Mouse (Mus musculus) T-helper 2 cell (primary cell): ENCODE measurements at regions not wholly inside any gene's neighbourhood (a gene's known extent, or its start where the extent isn't known, plus 50 kb on each side); places are given as distances from the start of the nearest gene placed in this dataset.

ENCODE experiments used
- in situ Hi-C: fragments of 300-600 bp; cut with MboI, MseI; formaldehyde crosslinking; loops from one replicate; pipeline ENCODE4 v1.15.1; 2025; ENCODE audit warnings: high pct_unique_total_duplicates

GRCm38 (mm10) chr11:24377530-24377929 lies 299.7 kb downstream of the Bcl11a start:
- in situ Hi-C loops, result no loop called here

DNA sequence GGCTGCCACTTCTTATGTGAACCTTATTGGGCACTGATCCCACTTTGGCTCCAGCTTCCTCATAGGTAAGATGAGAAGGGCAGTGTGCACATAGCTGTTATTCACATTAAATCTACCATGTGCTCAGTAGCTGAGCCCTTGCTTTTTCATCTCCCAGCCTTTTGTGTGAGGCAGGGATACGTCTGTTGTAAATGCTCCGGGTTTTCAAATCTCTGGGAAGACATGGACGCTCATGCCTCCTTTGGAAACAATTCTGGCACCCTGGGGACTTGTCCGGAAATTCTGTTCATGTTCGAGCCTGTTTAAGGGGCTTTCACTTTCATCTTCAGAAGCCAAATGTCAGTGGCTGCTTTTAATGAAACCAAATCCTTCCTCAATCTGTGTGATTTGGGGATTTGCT lies 312.7 kb downstream of the Bcl11a start:
- in situ Hi-C loops, result no loop called here

DNA sequence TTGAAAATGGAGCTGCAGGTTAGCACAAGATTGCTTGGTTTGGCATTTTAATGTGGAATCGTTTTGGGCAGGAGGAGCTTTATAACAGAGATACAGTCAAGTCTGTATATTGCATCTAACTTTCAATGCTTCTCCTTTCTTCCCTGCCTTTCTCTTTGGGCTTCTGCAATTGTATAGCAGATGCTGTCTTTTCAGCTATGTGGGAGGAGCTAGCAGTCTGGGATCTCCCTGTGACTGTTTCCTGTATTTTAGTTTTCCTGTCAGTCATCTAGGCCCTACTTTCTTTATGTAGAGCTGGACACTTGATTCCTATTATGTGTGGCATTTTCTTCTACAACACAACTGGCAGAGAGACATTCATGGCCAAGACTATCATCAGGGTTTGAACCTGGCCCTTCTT lies 313.5 kb downstream of the Bcl11a start:
- in situ Hi-C loops, result no loop called here

GRCm38 (mm10) chr11:24395478-24395877 lies 317.6 kb downstream of the Bcl11a start:
- in situ Hi-C loops, result no loop called here

DNA sequence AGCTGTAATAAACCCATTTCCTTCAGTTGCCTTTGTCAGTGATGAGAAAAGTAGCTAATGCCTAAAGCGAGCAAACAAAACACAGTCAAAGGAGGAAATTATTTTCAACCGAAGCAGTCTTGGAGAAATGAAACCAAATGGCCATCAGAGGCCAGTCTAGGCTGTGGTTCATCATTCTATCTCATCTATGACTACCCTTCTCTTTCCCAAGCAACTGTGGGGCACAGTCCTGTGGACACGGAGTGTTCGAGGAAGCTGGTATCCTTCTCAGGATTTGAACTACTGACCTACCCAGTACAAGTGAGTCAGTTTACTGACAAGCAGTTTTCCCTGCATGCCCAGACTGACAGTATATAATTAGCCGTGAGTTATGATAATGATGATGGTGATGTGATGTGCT lies 319.1 kb downstream of the Bcl11a start:
- in situ Hi-C loops, result no loop called here

DNA sequence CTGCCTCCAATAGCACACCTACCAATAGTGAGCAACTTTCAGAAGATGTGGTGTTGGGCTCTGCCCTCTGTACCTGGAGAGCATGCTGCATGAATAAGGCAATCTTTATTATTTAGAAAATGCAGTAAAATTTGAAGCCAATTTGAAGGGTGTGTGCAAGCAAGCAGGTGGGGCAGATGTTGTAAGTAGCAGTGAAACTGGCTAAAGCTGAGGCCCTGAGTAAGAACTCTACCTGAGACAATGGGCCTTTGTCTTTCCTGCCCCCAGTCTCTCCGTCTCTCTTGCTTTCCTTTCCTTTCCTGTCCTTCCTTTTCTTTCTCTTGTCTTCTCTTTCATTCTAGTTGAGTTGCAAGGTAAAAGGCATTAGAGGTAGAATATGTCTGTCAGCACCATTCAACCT lies 319.9 kb downstream of the Bcl11a start:
- in situ Hi-C loops, result no loop called here

GRCm38 (mm10) chr11:24401151-24401550 lies 323.3 kb downstream of the Bcl11a start:
- in situ Hi-C loops, result no loop called here

GRCm38 (mm10) chr11:24402127-24402526 lies 324.3 kb downstream of the Bcl11a start:
- in situ Hi-C loops, result no loop called here

DNA sequence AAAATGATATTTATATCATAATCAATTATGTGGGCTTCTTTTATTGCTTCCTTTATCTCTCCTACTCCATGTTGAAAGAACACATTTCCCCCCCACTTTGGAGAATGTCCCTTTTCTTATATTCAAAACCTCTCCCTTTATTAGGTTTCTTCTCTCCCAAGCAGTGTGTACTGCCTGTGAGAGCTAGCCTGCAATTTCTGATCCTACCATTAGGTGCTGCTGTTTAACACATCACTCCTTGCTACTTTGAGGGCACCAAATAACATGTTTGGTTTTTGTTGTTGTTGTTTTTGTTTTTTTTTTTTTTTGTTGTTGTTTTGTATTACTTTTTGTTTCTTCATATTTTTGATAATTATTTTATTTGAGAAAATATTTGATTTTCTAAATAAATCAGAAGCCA lies 336.9 kb downstream of the Bcl11a start:
- in situ Hi-C loops, result no loop called here

GRCm38 (mm10) chr11:24422066-24422775 lies 344.4 kb downstream of the Bcl11a start:
- in situ Hi-C loops, result no loop called here

DNA sequence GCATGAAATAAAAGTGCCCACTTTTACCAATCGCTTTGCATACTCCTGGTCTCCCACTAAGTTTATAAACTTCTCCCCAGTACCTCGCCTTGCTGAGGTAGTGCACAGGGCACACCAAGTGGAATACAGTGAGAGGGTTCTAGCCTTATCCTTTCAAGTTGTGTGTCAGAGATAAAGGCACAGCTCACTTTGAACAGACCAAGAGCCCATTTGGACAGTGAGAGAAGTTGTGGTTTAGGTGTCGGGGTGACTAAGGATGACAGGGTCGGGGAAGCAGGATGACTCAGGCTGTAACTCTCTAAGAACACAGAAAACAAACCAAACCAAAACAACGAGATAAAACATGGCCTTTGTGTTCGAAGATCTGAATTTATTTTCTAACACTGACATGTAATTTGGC lies 345.4 kb downstream of the Bcl11a start:
- in situ Hi-C loops, result no loop called here

GRCm38 (mm10) chr11:24426995-24427883 lies 349.4 kb downstream of the Bcl11a start:
- in situ Hi-C loops, result no loop called here

GRCm38 (mm10) chr11:24448608-24449007 lies 370.8 kb downstream of the Bcl11a start:
- in situ Hi-C loops, result no loop called here

DNA sequence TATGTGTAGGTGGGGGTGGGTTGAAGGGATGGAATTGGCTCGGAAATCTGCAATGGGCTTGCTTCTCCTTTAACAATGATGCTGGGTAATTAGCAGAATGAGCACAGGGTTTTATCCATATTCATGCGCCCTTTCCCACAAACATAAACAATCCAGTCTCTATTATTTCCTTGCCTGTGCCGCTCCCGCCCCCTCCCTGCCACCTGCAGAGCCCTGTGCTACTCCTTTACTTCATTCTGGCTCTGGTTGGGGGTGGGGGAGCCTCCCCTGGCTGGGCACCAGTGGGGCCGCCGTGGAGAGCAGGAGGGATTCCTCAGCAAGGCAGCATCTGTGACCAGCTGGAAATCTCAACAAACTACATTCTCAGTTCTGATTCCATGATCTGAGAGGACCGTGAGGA lies 374.4 kb downstream of the Bcl11a start:
- in situ Hi-C loops, result no loop called here

DNA sequence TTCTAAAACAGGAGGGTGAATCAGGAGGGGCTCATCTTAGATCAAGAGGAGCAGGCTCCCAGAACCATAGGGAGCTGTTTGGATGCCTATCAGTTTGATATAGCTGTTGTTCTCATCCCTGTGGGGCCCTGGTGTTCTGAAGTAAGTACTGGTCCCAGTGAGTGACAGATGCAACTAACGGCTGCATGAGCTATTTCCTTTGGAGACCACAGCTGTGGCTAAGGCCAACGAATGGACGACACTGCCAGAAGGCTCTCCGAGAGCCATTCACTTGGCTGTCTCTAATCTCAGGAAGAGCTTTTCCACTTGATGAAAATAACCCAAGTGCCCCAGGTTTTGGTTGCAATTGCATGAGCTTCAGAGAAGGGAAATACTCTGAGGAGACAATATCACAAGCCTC lies 386.8 kb downstream of the Bcl11a start:
- in situ Hi-C loops, result no loop called here

DNA sequence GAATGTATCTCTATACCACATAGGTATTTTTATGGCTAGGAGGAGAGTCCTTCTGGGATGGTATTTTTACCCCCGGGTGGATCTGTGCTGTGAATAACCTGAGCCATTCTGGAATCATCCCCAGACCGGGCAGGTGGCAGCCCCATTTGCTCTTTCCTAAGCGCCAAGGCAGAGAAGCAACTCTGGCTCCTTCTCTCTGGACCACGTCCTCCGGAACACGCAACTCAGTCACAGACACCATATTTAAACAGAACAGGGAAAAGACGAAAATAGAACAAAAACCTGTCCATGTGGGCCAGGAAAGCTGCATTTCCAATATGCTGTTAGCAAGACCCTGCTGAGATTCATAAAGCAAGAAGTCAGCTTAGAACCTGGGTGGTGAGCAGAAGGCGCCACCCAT lies 389.6 kb downstream of the Bcl11a start:
- in situ Hi-C loops, result no loop called here

DNA sequence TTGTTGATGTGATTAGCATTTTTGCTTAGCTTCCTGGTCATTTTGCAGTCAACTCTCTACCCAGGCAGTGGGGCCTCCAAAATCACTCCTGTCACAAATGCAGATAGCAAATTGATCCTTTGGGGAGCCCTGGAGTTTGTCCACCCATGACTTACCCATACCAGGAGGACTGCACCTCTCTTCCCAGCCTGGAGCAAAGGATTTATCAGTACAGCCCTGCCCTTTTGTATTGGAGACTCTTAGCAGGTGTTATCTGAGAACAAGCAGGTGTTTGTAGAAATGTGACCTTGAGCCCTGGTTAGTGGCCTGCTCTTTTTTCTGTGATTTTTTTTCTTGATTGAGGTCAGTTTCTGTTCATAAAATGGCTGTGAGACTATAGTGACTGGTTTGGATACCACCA lies 392.6 kb downstream of the Bcl11a start:
- in situ Hi-C loops, result no loop called here

DNA sequence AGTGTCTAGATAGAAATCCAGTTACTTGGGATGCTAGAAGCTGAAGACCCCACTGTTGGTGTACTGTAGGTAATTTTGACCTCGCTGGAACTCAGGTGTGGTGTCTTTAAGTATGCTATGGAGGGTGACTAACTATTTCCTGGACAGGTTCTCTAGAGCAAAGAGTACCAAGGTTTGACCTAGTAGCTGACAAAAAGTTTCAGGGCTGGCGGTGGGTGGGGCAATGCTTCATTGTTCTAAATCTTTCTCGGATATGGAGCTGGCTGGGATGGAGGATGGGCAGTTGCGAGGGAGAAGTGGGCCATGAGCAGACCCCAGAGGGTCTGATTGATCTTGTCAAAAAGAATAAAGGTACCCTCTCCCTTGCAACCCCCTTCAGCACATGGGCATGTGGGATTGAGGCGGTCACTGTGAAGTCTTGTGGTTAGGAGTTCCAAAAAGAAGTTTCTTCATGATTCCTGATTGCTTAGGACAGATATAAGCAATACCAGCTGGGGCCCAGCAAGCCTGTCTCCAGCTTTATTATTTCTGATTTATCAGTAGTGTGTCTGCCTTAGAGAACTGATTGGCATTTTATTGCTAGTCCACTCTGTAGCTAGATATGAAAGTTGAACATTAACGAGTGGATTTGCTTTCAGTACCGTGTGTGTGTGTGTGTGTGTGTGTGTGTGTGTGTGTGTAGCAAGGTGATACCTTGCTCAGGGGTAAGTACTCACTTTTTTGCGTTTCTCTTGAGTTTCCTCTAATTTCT lies 394.9 kb downstream of the Bcl11a start:
- in situ Hi-C loops, result no loop called here

GRCm38 (mm10) chr11:24473368-24474010 lies 395.6 kb downstream of the Bcl11a start:
- in situ Hi-C loops, result no loop called here

- in situ Hi-C loops, result no loop called here
Observed at GRCm38 (mm10) chr11:24502722-24503424, 425.0 kb downstream of the Bcl11a start.

GRCm38 (mm10) chr11:24515568-24515967 lies 437.7 kb downstream of the Bcl11a start:
- in situ Hi-C loops, result loop anchor here (10.0 kb wide), 1 partner anchor 131 kb away; no protein-coding TSS in a partner anchor
